Mouse (Mus musculus): ENCODE results near the gene Tbc1d14.

- no peak for TF ChIP-seq GATA1 (IDR thresholded peaks at IDR 0.05; ENCODE audit: low read length)
- TF ChIP-seq TAL1 (IDR thresholded peaks at IDR 0.05; ENCODE audit: low read length), result no peak
These were observed 66.2 kb downstream of the Tbc1d14 start for GRCm38 (mm10) chr5:36526921-36527320.

Data from erythroblast, embryonic 14.5 days (primary cell).